Mouse (Mus musculus) heart, embryonic 11.5 days (tissue): Measurements from ENCODE around the gene Runx2. TPM values are rescaled to one million over a fixed set of nuclear protein-coding genes. Genes with fewer than 3 reads are reported as not detected.

Experiments used
- ATAC-seq: fragments of 200-750 bp; cut with Nextera tagmentation; replicated peaks from 2 replicates; pipeline ENCODE4 v1.8.0; 2017; ENCODE audit warnings: moderate library complexity; ENCODE audit not compliant: insufficient number of reproducible peaks, low FRiP score, low TSS enrichment
- H3K27ac ChIP-seq: fragments of 300-500 bp; sonication (generic); 2 replicates; pipeline ENCODE4 v1.5.1; 2014; ENCODE audit warnings: mild to moderate bottlenecking, low read depth, low read length
- H3K27me3 ChIP-seq: fragments of 300-500 bp; sonication (generic); 2 replicates; pipeline ENCODE4 v1.6.1; 2014; ENCODE audit warnings: mild to moderate bottlenecking, low read length, mixed read lengths; ENCODE audit not compliant: control insufficient read depth, insufficient read depth
- H3K36me3 ChIP-seq: fragments of 300-500 bp; sonication (generic); 2 replicates; pipeline ENCODE4 v1.6.1; 2014; ENCODE audit warnings: mild to moderate bottlenecking, low read length, moderate library complexity, mixed read lengths; ENCODE audit not compliant: control insufficient read depth, insufficient read depth
- H3K4me1 ChIP-seq: fragments of 300-500 bp; sonication (generic); 2 replicates; pipeline ENCODE4 v1.6.1; 2014; ENCODE audit warnings: low read length; ENCODE audit not compliant: control insufficient read depth, insufficient read depth
- H3K4me2 ChIP-seq: fragments of 300-500 bp; sonication (generic); 2 replicates; pipeline ENCODE4 v1.6.1; 2014; ENCODE audit warnings: mild to moderate bottlenecking, moderate library complexity
- H3K4me3 ChIP-seq: fragments of 300-500 bp; sonication (generic); 2 replicates; pipeline ENCODE4 v1.5.1; 2014; ENCODE audit warnings: low read depth, low read length
- H3K9ac ChIP-seq: fragments of 300-500 bp; sonication (generic); 2 replicates; pipeline ENCODE4 v1.6.1; 2014; ENCODE audit warnings: mild to moderate bottlenecking, low read depth, low read length, moderate library complexity
- H3K9me3 ChIP-seq: fragments of 300-500 bp; sonication (generic); replicated peaks from 2 replicates; pipeline ENCODE4 v1.6.1; 2016; ENCODE audit warnings: low read length; ENCODE audit not compliant: control insufficient read depth
- WGBS: fragments of 180-500 bp; shearing (Covaris S2); extraction: QIAGEN DNeasy Blood & Tissue Kit; methylation state at CpG from one replicate; pipeline ENCODE4 v1.1.7; 2014; ENCODE audit not compliant: insufficient replicate concordance; 5-methylcytosine and 5-hydroxymethylcytosine counted together
- polyA plus RNA-seq: library from polyadenylated mRNA; unstranded; fragments of >200 nt; fragmentation: Nextera tagmentation; extraction: Ambion mirVana; gene quantifications from 2 replicates; pipeline ENCODE4 v1.2.1, GENCODE M21; 2014

Runx2 gene
- polyA plus RNA-seq, 1 experiment from 2014 or later: 0.62 TPM

DNA sequence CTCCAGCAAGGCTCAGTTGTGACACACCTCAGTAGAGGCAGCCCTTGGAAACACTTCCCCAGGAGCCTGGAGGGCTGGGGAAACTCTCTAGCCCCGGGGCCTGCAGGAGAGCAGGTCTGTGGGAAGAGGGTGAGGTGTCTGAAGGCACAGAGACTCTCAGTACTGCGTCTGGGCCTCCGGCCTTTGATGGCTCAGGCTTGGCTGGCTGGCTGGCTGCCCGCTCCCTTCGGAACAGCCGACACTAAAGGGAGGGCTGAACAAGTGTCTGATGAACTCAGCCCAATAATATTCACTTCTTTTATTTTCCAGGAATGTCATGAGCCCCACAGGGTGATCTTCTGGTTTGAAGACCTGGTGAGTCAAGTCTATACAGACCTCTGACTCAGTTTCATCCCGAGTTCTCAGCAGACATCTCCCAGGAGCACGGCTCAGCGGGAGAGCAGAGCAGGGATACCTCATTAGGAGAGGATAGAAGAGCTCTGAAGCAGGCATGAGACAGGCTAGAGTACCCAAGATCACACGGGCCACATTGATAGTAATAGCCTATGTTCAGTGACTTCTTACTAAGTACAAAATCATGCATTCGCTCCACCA, 314.2 kb downstream of the Runx2 start:
- H3K27ac ChIP-seq: no peak overlapping the region
- WGBS: 76% methylated on average over 11 of the region's 11 CpGs
- no peaks in the 10 kb centered on the region for H3K36me3 ChIP-seq
- no peak overlapping the region for H3K4me3 ChIP-seq
- no peak for ATAC-seq
- no peaks in the 10 kb centered on the region for H3K4me1 ChIP-seq
- H3K27me3 ChIP-seq: 0 out of 2 replicates have a peak, but pooled peaks cover 2% of the 10 kb centered on the region
- H3K4me2 ChIP-seq: no peak overlapping the region
- no peak overlapping the region for H3K9ac ChIP-seq
- H3K9me3 ChIP-seq: no peaks in the 10 kb centered on the region; the same call in 1 of the 2 replicates

DNA sequence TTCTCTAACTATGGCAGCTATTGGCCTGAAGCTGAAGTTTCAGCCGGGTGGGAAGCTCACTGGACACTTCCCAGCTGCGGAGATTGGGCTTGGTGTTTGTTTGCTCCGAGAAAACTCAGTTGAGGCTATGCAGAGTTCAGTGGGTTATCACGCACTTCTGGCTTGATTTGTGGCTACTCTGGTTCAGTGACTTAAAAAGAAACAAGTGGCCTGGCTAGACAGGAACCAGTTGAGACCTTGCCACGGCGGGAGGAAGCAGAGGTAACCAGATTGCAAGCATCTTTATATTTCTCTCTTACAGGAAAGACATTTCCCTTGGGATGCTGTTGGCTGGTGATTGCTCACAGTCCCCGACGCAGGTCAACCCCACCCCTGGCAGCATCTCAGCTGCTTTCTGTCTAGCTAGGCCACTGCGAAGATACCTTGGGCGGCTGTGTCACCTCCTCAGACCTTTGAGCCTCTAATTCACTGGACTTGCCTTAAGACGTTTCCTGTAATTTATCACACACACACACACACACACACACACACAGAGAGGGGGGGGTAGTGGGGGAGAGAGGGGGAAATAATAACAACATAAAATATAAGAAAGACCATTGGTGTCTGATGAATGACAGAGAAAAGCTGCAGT, 324.3 kb downstream of the Runx2 start:
- no peaks in the 10 kb centered on the region for H3K36me3 ChIP-seq
- H3K4me2 ChIP-seq: no peak overlapping the region
- H3K9ac ChIP-seq: no peak overlapping the region
- no peak overlapping the region for H3K27ac ChIP-seq
- WGBS: 39% methylated on average over 11 of the region's 11 CpGs
- H3K4me1 ChIP-seq: no peaks in the 10 kb centered on the region
- no peaks in the 10 kb centered on the region for H3K9me3 ChIP-seq
- no peak overlapping the region for H3K4me3 ChIP-seq
- H3K27me3 ChIP-seq: 0 out of 2 replicates have a peak, but pooled peaks cover under 1% of the 10 kb centered on the region
- ATAC-seq: no peak

GRCm38 (mm10) chr17:44489346-44489745, 325.3 kb downstream of the Runx2 start:
- 76% methylated on average over 6 of the region's 6 CpGs for WGBS
- H3K4me1 ChIP-seq: no peaks in the 10 kb centered on the region
- H3K4me2 ChIP-seq: no peak overlapping the region
- no peak overlapping the region for H3K4me3 ChIP-seq
- H3K36me3 ChIP-seq: no peaks in the 10 kb centered on the region
- no peak for ATAC-seq
- no peak overlapping the region for H3K9ac ChIP-seq
- H3K9me3 ChIP-seq: no peaks in the 10 kb centered on the region
- H3K27ac ChIP-seq: no peak overlapping the region
- H3K27me3 ChIP-seq: no peaks in the 10 kb centered on the region

GRCm38 (mm10) chr17:44487514-44488244, 326.9 kb downstream of the Runx2 start:
- Histone ChIP-seq H3K4me3 (no peak overlapping the region), H3K4me1 (no peaks in the 10 kb centered on the region), H3K4me2 (no peak overlapping the region), H3K9me3 (no peaks in the 10 kb centered on the region), H3K36me3 (no peaks in the 10 kb centered on the region), H3K9ac (no peak overlapping the region), H3K27me3 (no peaks in the 10 kb centered on the region), H3K27ac (no peak overlapping the region)
- ATAC-seq: no peak
- 83% methylated on average over 10 of the region's 10 CpGs for WGBS

DNA sequence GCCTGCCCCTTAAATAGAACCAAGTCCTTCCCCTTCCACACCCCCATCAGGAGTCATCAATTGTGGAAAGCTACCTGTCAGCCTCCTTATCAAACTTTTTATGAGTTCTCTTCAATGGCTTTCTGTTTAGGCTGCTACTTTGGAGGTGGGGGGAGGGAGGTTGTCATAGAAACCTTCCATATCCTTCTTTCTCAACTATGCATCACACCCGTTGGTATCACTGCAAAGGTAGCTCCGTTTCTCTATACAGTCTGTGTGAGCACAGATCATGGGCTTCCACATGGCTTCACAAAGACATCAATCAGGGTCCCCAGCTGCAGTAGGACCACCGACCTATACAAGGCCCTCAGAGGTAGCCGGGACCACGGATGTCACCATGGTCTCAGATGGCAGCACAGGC, 329.3 kb downstream of the Runx2 start:
- Histone ChIP-seq H3K4me1 (no peaks in the 10 kb centered on the region), H3K36me3 (no peaks in the 10 kb centered on the region), H3K9me3 (no peaks in the 10 kb centered on the region), H3K9ac (no peak overlapping the region), H3K27ac (no peak overlapping the region), H3K4me3 (no peak overlapping the region), H3K4me2 (no peak overlapping the region), H3K27me3 (no peaks in the 10 kb centered on the region)
- ATAC-seq: no peak
- WGBS: 84% methylated on average over 5 of the region's 5 CpGs

DNA sequence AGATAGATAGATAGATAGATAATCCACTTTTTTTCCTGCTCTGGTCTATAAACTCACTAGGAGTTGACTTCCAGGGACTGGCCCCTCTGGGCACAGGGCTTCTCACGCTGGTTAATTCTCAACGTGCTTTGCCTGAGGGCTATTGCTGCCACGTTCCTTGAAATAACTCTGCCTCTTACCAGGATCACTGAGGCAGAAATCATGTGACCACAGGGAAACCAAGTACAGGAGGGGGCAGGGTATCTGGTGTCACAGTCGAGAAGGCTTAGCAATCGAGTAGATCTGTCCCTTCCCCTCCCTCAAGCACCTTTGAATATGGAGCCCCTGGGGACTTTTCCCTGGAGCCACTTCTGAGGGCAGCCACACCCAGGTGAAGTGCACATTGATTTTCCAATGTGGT, 334.7 kb downstream of the Runx2 start:
- Histone ChIP-seq H3K36me3 (no peaks in the 10 kb centered on the region), H3K4me3 (no peak overlapping the region), H3K27me3 (no peaks in the 10 kb centered on the region), H3K9ac (no peak overlapping the region), H3K4me2 (no peak overlapping the region), H3K4me1 (no peaks in the 10 kb centered on the region), H3K27ac (no peak overlapping the region), H3K9me3 (no peaks in the 10 kb centered on the region)
- WGBS: 53% methylated on average over 5 of the region's 5 CpGs
- no peak for ATAC-seq

DNA sequence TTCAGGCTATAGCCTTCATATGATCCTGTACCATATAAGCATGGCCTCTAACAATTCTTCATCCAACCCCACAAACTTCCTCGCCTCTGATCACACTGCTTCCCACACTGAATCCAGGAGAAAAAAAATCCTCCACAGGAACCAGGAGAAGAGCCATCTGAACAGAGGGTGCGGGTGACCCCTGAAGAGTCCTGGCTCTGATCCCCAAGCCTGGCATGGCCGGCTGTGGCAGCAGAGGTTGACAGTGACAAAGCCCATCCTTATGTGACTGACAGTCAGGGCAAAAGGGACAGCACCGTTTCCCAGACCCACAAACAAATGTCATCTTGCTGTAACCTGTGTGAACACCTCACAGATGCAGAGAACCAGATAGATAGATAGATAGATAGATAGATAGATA, 335.1 kb downstream of the Runx2 start:
- no peak overlapping the region for H3K9ac ChIP-seq
- WGBS: 62% methylated on average over 4 of the region's 4 CpGs
- H3K36me3 ChIP-seq: no peaks in the 10 kb centered on the region
- no peak overlapping the region for H3K27ac ChIP-seq
- ATAC-seq: no peak
- H3K27me3 ChIP-seq: no peaks in the 10 kb centered on the region
- no peaks in the 10 kb centered on the region for H3K9me3 ChIP-seq
- H3K4me2 ChIP-seq: no peak overlapping the region
- no peaks in the 10 kb centered on the region for H3K4me1 ChIP-seq
- H3K4me3 ChIP-seq: no peak overlapping the region

- H3K27ac ChIP-seq: no peak overlapping the region
- no peak for ATAC-seq
- H3K27me3 ChIP-seq: no peaks in the 10 kb centered on the region
- WGBS: 84% methylated on average over 8 of the region's 8 CpGs
- no peaks in the 10 kb centered on the region for H3K4me1 ChIP-seq
- H3K36me3 ChIP-seq: no peaks in the 10 kb centered on the region
- no peaks in the 10 kb centered on the region for H3K9me3 ChIP-seq
- no peak overlapping the region for H3K9ac ChIP-seq
- no peak overlapping the region for H3K4me3 ChIP-seq
- H3K4me2 ChIP-seq: no peak overlapping the region
Observed at GRCm38 (mm10) chr17:44475910-44476309, 338.7 kb downstream of the Runx2 start.
